Mouse (Mus musculus): Measurements from ENCODE around the gene Nupr1. TPM values are rescaled to one million over a fixed set of nuclear protein-coding genes. Genes with fewer than 3 reads are reported as not detected.

The Nupr1 gene
- polyA plus RNA-seq, 1 experiment from 2014 or later, result 70.8 TPM

DNA sequence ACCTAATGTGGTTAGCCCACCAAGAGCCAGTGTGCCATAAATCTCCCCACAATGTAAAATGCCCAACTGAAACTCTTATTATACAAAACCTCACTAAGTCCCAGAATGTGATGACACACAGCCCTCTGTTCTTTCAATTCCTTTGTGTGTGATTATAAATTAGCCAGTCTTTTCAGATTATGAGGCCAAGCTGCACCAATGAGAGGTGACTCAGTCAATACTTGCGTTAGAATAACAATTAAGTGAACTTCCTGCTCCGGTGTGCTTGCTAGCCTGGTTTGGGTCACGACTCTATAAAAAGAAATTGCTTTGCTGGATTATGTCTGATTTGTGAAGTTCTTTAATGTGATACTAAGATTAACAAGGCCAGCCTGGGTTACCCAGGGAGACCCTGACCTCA, 746 bp downstream of the Nupr1 start:
- no peaks in the 10 kb centered on the region for H3K36me3 ChIP-seq (ENCODE audit: control insufficient read depth, insufficient read depth, low read length)
- ATAC-seq, result 0 out of 2 replicates have a peak, but pooled peaks have one; percentile 19

DNA sequence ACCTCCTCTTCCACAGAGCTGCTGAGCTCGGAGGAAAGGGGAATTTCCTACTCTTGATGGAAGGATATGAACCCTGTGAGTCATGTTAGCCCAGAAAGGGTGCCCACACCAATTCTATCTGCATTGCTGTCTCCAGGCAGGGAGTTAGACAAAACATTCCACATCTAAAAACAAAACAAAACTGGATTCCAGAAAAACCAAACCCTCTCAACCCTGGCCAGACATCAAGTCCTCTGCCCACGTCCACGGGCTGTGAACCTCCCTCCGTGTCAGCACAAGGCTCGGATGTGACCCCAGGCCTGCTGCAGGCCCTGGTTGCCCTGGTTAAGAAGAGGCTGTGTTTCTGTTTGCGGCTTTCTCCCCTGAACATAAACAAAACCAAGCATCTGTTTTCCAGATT, 2.5 kb downstream of the Nupr1 start:
- no peak for ATAC-seq
- H3K9ac ChIP-seq (ENCODE audit: low read depth, low read length), result no peak overlapping the region

More for the DNA sequence above, 746 bp downstream of the Nupr1 start:
- Histone ChIP-seq H3K4me2 (ENCODE audit: low read depth, low read length) (no peak overlapping the region), H3K9me3 (ENCODE audit: control insufficient read depth, low read length) (no peaks in the 10 kb centered on the region), H3K27ac (ENCODE audit: low read length) (peak overlapping the region; percentile 44), H3K4me3 (ENCODE audit: low read length) (no peak overlapping the region), H3K9ac (ENCODE audit: low read depth, low read length) (no peak overlapping the region), H3K4me1 (ENCODE audit: control insufficient read depth, insufficient read depth, low read length) (peaks cover 20% of the 10 kb centered on the region), H3K27me3 (replicated peaks; ENCODE audit: control insufficient read depth, insufficient read depth, low read length) (no peaks in the 10 kb centered on the region)
- WGBS, result 31% methylated on average over 3 of the region's 3 CpGs

DNA sequence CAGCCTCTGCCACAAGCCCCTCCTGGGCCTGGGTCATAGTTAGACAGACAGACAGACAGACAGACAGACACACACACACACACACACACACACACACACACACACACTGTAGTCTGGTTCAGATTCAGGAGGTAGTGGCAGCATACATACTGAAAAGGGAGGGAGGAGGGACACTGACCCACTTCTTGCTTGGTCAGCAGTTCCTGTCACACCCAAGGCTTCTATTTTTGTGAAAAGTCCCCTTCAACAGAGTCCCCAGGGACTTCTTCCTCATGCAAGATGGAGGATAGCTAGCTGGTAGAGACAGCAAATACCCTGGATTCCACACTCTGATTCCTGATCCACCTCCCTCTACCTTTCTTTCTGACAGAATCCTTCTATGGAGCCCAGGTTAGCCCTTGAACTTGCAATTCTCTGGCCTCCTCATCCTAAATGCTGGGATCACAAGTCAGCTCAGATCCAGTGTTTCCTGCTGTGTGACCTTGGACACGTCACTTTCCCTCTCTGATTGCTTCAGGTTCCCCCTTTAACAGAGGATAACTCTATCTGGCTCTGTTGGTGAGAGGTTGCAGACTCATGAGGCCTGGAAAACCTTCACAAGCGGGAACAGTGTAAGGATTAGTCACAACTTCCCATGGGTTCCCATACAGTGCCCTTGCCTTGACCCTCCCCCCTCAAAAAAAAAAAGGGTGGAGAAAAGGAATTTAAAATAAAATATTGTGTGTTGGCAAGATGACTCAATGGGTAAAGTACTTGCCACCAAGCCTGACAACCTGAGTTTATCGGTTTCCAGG, 4.7 kb downstream of the Nupr1 start:
- Histone ChIP-seq H3K27ac (ENCODE audit: low read length) (peak overlapping the region; percentile 45), H3K27me3 (replicated peaks; ENCODE audit: control insufficient read depth, insufficient read depth, low read length) (no peaks in the 10 kb centered on the region), H3K9ac (ENCODE audit: low read depth, low read length) (peak overlapping the region; percentile 31; the same call in 1 of the 2 replicates), H3K9me3 (ENCODE audit: control insufficient read depth, low read length) (no peaks in the 10 kb centered on the region), H3K4me2 (ENCODE audit: low read depth, low read length) (no peak overlapping the region), H3K36me3 (ENCODE audit: control insufficient read depth, insufficient read depth, low read length) (no peaks in the 10 kb centered on the region), H3K4me3 (ENCODE audit: low read length) (no peak overlapping the region), H3K4me1 (ENCODE audit: control insufficient read depth, insufficient read depth, low read length) (peaks cover 11% of the 10 kb centered on the region)
- 80% methylated on average over 3 of the region's 3 CpGs for WGBS
- peak; percentile 7; the same call in 1 of the 2 replicates for ATAC-seq

More for the DNA sequence above, 2.5 kb downstream of the Nupr1 start:
- 42% methylated on average over 6 of the region's 6 CpGs for WGBS
- Histone ChIP-seq H3K4me1 (ENCODE audit: control insufficient read depth, insufficient read depth, low read length) (peaks cover 11% of the 10 kb centered on the region), H3K9me3 (ENCODE audit: control insufficient read depth, low read length) (no peaks in the 10 kb centered on the region), H3K4me2 (ENCODE audit: low read depth, low read length) (no peak overlapping the region), H3K27me3 (replicated peaks; ENCODE audit: control insufficient read depth, insufficient read depth, low read length) (no peaks in the 10 kb centered on the region), H3K36me3 (ENCODE audit: control insufficient read depth, insufficient read depth, low read length) (no peaks in the 10 kb centered on the region), H3K4me3 (ENCODE audit: low read length) (no peak overlapping the region), H3K27ac (ENCODE audit: low read length) (no peak overlapping the region)

DNA sequence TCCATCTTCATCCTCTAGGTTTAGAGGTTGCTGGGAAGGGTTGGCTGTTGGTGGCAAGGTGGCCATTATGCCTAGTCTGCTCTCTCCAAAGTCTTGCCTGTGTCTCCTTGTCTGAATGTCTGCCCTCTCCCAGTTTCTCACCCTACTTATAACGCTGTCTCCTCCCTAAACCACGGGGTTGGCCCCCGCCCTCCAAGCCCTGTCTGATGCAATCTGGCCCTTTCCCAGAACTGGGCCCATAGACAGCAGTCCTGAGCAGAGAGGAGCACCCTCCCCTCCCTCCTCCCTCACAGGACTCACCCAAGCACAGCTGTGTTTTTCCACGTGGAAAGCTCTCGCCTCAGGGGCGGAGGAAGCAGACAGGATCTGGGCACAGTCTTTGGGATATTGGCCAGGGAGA, 5.3 kb downstream of the Nupr1 start:
- no peak overlapping the region for H3K4me2 ChIP-seq (ENCODE audit: low read depth, low read length)
- H3K27ac ChIP-seq (ENCODE audit: low read length), result peak overlapping the region; percentile 5; the same call in 1 of the 2 replicates
- H3K4me3 ChIP-seq (ENCODE audit: low read length), result peak overlapping the region; percentile 0; the same call in 1 of the 2 replicates
- no peaks in the 10 kb centered on the region for H3K9me3 ChIP-seq (ENCODE audit: control insufficient read depth, low read length)
- H3K36me3 ChIP-seq (ENCODE audit: control insufficient read depth, insufficient read depth, low read length), result no peaks in the 10 kb centered on the region
- 34% methylated on average over 6 of the region's 6 CpGs for WGBS
- H3K4me1 ChIP-seq (ENCODE audit: control insufficient read depth, insufficient read depth, low read length), result peaks cover 11% of the 10 kb centered on the region
- no peaks in the 10 kb centered on the region for H3K27me3 ChIP-seq (replicated peaks; ENCODE audit: control insufficient read depth, insufficient read depth, low read length)
- ATAC-seq, result peak; percentile 85
- peak overlapping the region; percentile 31; the same call in 1 of the 2 replicates for H3K9ac ChIP-seq (ENCODE audit: low read depth, low read length)

DNA sequence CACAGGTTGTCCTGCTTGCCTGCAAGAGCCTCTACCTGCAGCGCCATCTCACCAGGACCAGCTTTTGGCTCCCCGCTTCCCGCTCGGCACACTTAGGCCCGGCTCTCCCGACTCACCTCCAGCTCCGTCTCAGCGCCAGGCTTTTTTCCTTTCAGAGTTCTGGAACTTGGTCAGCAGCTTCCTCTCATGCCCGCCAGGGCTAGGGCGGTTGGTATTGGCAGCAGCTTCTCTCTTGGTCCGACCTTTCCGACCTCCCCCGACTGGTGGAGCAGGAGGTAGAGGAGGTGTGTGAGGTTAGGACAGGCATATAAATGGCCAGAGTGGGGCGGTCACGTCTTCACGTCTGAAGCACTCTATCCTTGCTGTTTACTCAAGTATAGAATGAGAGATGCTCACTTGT, 5.9 kb downstream of the Nupr1 start:
- H3K36me3 ChIP-seq (ENCODE audit: control insufficient read depth, insufficient read depth, low read length), result no peaks in the 10 kb centered on the region
- WGBS, result 68% methylated on average over 16 of the region's 16 CpGs
- peaks cover 11% of the 10 kb centered on the region for H3K4me1 ChIP-seq (ENCODE audit: control insufficient read depth, insufficient read depth, low read length)
- no peaks in the 10 kb centered on the region for H3K27me3 ChIP-seq (replicated peaks; ENCODE audit: control insufficient read depth, insufficient read depth, low read length)
- no peak overlapping the region for H3K9ac ChIP-seq (ENCODE audit: low read depth, low read length)
- no peak for ATAC-seq
- no peaks in the 10 kb centered on the region for H3K9me3 ChIP-seq (ENCODE audit: control insufficient read depth, low read length)
- peak overlapping the region; percentile 0; the same call in 1 of the 2 replicates for H3K4me3 ChIP-seq (ENCODE audit: low read length)
- H3K4me2 ChIP-seq (ENCODE audit: low read depth, low read length), result no peak overlapping the region
- H3K27ac ChIP-seq (ENCODE audit: low read length), result 0 out of 2 replicates have a peak overlapping the region, but pooled peaks have one; percentile 5

DNA sequence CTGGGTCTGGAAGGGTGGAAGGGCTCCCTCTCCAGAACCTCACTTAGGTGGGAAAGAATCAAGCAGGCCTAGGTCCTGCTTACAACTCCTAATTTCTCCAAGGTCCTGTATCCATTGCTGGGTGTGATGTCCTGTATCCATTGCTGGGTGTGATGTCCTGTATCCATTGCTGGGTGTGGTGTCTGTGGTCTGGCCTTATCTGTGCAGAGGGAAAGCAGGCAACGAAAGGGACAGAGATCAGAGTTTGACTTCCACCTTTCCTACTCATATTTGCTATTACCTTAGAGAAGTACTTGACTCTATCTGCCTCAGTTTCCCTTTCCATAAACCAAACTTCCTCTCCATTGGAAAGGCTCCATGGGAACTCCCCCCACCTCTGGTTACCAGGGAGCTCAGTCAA, 7.3 kb downstream of the Nupr1 start:
- WGBS, result 72% methylated on average over 1 of the region's 1 CpGs
- Histone ChIP-seq H3K4me1 (ENCODE audit: control insufficient read depth, insufficient read depth, low read length) (peaks cover 11% of the 10 kb centered on the region), H3K27ac (ENCODE audit: low read length) (no peak overlapping the region), H3K27me3 (replicated peaks; ENCODE audit: control insufficient read depth, insufficient read depth, low read length) (no peaks in the 10 kb centered on the region), H3K9ac (ENCODE audit: low read depth, low read length) (no peak overlapping the region), H3K4me2 (ENCODE audit: low read depth, low read length) (peak overlapping the region; percentile 8; the same call in 1 of the 2 replicates), H3K36me3 (ENCODE audit: control insufficient read depth, insufficient read depth, low read length) (no peaks in the 10 kb centered on the region), H3K9me3 (ENCODE audit: control insufficient read depth, low read length) (no peaks in the 10 kb centered on the region), H3K4me3 (ENCODE audit: low read length) (no peak overlapping the region)
- ATAC-seq, result no peak

DNA sequence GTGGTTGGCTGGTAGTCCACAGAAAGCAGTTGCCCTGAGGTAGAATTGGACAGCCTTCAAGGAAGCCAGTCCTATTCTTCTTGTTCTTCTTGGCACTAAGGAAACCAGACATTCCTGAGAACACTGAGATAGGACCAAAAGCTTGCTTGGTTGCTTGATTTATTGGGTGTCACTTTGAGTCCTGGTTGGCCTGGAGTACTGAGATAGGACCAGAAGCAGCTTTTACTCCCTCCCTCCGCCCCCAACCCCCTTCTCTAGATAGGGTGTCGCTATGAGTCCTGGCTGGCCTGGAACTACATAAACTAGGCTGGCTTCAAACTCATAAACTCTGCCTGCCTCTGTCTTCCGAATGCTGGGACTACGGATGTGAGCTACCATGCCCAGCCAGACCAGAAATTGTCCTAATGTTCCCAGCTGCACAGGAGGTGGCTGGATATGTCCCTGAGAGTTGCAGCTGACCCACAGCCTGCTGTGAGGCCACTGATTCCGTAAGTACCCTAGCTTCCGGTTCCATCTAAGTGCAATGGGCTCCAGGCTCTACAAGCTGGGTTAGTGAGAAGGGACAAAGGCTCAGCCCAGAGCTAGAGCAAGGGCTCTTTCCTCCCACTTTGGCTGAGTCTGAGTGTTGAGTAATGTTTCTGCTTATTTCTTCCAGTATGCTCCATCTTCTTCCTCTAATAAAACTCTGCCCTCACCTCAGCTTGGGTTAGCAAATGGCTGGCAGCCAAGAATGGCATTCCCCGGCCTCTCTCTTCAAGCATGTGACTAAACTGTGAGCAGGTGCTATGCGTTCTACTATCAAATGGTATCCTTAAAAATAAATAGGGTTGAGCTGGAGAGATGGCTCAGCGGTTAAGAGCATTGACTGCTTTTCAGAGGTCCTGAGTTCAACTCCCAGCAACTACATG, 9.0 kb downstream of the Nupr1 start:
- no peak for ATAC-seq
- H3K9me3 ChIP-seq (ENCODE audit: control insufficient read depth, low read length), result no peaks in the 10 kb centered on the region
- no peak overlapping the region for H3K4me3 ChIP-seq (ENCODE audit: low read length)
- no peaks in the 10 kb centered on the region for H3K27me3 ChIP-seq (replicated peaks; ENCODE audit: control insufficient read depth, insufficient read depth, low read length)
- H3K9ac ChIP-seq (ENCODE audit: low read depth, low read length), result no peak overlapping the region
- no peak overlapping the region for H3K4me2 ChIP-seq (ENCODE audit: low read depth, low read length)
- H3K36me3 ChIP-seq (ENCODE audit: control insufficient read depth, insufficient read depth, low read length), result no peaks in the 10 kb centered on the region
- H3K27ac ChIP-seq (ENCODE audit: low read length), result no peak overlapping the region
- peaks cover 11% of the 10 kb centered on the region for H3K4me1 ChIP-seq (ENCODE audit: control insufficient read depth, insufficient read depth, low read length)
- 75% methylated on average over 9 of the region's 9 CpGs for WGBS

DNA sequence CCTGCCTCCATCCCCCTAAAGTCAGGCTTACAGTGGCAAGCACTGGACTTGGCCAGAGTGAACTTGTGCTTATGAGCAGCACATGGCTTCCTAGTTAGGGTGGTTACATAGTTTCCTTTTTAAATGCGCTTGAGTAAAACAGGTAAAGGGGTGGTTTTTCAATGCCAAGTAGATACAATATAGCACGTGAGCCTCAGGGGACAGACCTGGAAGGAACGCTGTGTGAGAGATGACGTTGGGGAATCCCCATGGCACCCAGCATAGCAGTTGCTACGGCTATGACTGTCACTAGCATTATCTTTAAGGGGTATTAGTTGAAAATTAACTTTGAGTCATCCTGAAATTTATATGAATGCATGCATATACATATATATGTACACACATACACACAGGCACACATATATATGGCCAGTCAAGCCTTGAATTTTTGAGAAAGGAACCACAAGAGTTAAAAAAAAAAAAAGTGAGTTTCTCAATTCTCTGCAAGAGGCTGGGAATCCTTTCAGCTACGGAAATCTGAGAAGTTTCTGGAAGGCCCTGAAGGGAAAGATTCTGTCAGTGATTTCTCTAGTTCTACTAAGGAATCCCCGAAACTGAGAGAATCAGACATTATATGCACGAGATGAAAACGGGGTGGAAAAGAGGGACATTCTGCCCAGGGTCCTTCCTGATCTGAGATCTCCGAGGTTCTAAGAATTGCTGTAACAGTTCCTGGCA, 10.9 kb downstream of the Nupr1 start:
- Histone ChIP-seq H3K4me2 (ENCODE audit: low read depth, low read length) (no peak overlapping the region), H3K9me3 (ENCODE audit: control insufficient read depth, low read length) (no peaks in the 10 kb centered on the region), H3K4me1 (ENCODE audit: control insufficient read depth, insufficient read depth, low read length) (no peaks in the 10 kb centered on the region), H3K36me3 (ENCODE audit: control insufficient read depth, insufficient read depth, low read length) (no peaks in the 10 kb centered on the region), H3K4me3 (ENCODE audit: low read length) (no peak overlapping the region), H3K9ac (ENCODE audit: low read depth, low read length) (no peak overlapping the region), H3K27me3 (replicated peaks; ENCODE audit: control insufficient read depth, insufficient read depth, low read length) (no peaks in the 10 kb centered on the region), H3K27ac (ENCODE audit: low read length) (no peak overlapping the region)
- 70% methylated on average over 10 of the region's 10 CpGs for WGBS
- ATAC-seq, result no peak

DNA sequence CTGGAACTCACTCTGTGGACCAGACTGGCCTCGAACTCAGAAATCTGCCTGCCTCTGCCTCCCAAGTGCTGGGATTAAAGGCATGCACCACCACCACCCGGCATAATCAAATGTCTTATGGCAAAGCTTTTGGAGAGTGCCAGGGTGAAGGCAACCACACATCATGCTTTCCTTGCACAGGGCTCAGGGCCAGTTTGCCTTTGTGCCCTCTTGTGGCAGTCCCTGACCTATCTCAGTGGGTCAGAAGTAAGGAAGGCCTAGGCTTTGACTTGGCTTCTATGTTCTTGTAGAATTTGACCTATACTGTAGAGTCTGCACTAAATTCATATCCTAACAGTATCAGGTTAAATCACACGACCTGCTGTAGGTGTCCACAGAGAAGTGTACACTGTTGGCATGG, 14.0 kb downstream of the Nupr1 start:
- WGBS, result 73% methylated on average over 3 of the region's 3 CpGs

More for the DNA sequence above, 14.0 kb downstream of the Nupr1 start:
- ATAC-seq, result no peak
- Histone ChIP-seq H3K36me3 (ENCODE audit: control insufficient read depth, insufficient read depth, low read length) (no peaks in the 10 kb centered on the region), H3K9ac (ENCODE audit: low read depth, low read length) (no peak overlapping the region), H3K4me2 (ENCODE audit: low read depth, low read length) (no peak overlapping the region), H3K27me3 (replicated peaks; ENCODE audit: control insufficient read depth, insufficient read depth, low read length) (no peaks in the 10 kb centered on the region), H3K4me3 (ENCODE audit: low read length) (no peak overlapping the region), H3K27ac (ENCODE audit: low read length) (no peak overlapping the region), H3K4me1 (ENCODE audit: control insufficient read depth, insufficient read depth, low read length) (no peaks in the 10 kb centered on the region), H3K9me3 (ENCODE audit: control insufficient read depth, low read length) (peaks cover 3% of the 10 kb centered on the region; the same call in 1 of the 2 replicates)

All from intestine, embryonic 16.5 days (tissue).